ENCODE assay signal across 20 mouse cellular contexts in genomic region chr16:16994426-16995052, GRCm38 (mm10). TPM values are rescaled to one million over a fixed set of nuclear protein-coding genes. Genes with fewer than 3 reads are reported as not detected.
A peak's percentile ranks its signal among the peaks of the same experiment; 100 is the strongest.
DNase-seq lines count a peak whose midpoint lies in the region; ATAC-seq and TF ChIP-seq lines count a peak whose summit lies in the region.
"Had no signal": no experiment of that assay in that cellular context is flagged by ENCODE, and none has a peak within 500 bp of the region (broad histone marks: within the 10 kb centered on the region; RNA-seq: fewer than 3 reads in every experiment).

No protein-coding gene starts in this region.

- H3K27me3 ChIP-seq in limb, embryonic 10.5 days (ENCODE audit: low read depth, poor library complexity, severe bottlenecking), result no peaks in the 10 kb centered on the region
- H3K27me3 ChIP-seq in lung, postnatal 0 days (replicated peaks; ENCODE audit: insufficient read depth, low read length), result no peaks in the 10 kb centered on the region
- no peaks in the 10 kb centered on the region for H3K27me3 ChIP-seq in midbrain, embryonic 13.5 days
- H3K27me3 ChIP-seq: forebrain, embryonic 12.5 days; heart, embryonic 15.5 days; limb, embryonic 13.5 days; liver, embryonic 15.5 days; megakaryocyte, embryonic 14.5 days had no signal

- 90% methylated on average over 4 of the region's 4 CpGs for WGBS in limb, embryonic 10.5 days
- WGBS in lung, postnatal 0 days, result 79% methylated on average over 4 of the region's 4 CpGs
- 83% methylated on average over 4 of the region's 4 CpGs for WGBS in midbrain, embryonic 13.5 days

- no peak overlapping the region for H3K27ac ChIP-seq in layer of hippocampus, adult 2 months
- no peak overlapping the region for H3K27ac ChIP-seq in limb, embryonic 10.5 days
- H3K27ac ChIP-seq in lung, postnatal 0 days (ENCODE audit: low read length), result no peak overlapping the region
- H3K27ac ChIP-seq in midbrain, embryonic 13.5 days, result no peak overlapping the region
- H3K27ac ChIP-seq: forebrain, embryonic 12.5 days; heart, embryonic 15.5 days; limb, embryonic 13.5 days; liver, embryonic 15.5 days had no signal

- peaks cover 24% of the 10 kb centered on the region for H3K36me3 ChIP-seq in limb, embryonic 10.5 days
- H3K36me3 ChIP-seq in lung, postnatal 0 days (ENCODE audit: insufficient read depth, low read length), result no peaks in the 10 kb centered on the region
- no peaks in the 10 kb centered on the region for H3K36me3 ChIP-seq in midbrain, embryonic 13.5 days
- H3K36me3 ChIP-seq: heart, embryonic 15.5 days; limb, embryonic 13.5 days had no signal

- TF ChIP-seq EP300 in lung, postnatal 0 days (IDR thresholded peaks at IDR 0.05), result no peak

- no peak for DNase-seq in layer of hippocampus, adult 2 months (ENCODE audit: low spot score in 2 of 2)
- no peak for DNase-seq in layer of hippocampus, adult 9-10 months (ENCODE audit: low spot score)
- DNase-seq in CD4-positive, CD25-positive, alpha-beta regulatory T cell, adult 2 months (ENCODE audit: low read depth, low spot score), result peak; percentile 47
- DNase-seq in T-cell, adult 2 months (ENCODE audit: low spot score), result peak; percentile 37
- DNase-seq in limb, embryonic 10.5 days (ENCODE audit: low spot score), result no peak
- no peak for DNase-seq in lung, postnatal 0 days (ENCODE audit: low spot score)
- DNase-seq: cerebellum, adult 9-10 months; heart, adult 18-20 months; heart, postnatal 4 days; kidney, adult 9 months; kidney, postnatal 36 days; right cerebral cortex, adult 18-20 months had no signal

- TF ChIP-seq CTCF in layer of hippocampus, adult 2 months (conservative IDR thresholded peaks at IDR 0.05), result peak; percentile 55
- TF ChIP-seq CTCF in lung, postnatal 0 days (IDR thresholded peaks at IDR 0.05), result no peak

- H3K4me1 ChIP-seq in limb, embryonic 10.5 days, result no peaks in the 10 kb centered on the region
- 0 out of 2 replicates have a peak, but pooled peaks cover 3% of the 10 kb centered on the region for H3K4me1 ChIP-seq in lung, postnatal 0 days (ENCODE audit: insufficient read depth, low read depth, low read length)
- peaks cover 23% of the 10 kb centered on the region for H3K4me1 ChIP-seq in midbrain, embryonic 13.5 days (replicated peaks)
- H3K4me1 ChIP-seq: forebrain, embryonic 12.5 days had no signal

- H3K9me3 ChIP-seq in limb, embryonic 10.5 days (replicated peaks), result no peaks in the 10 kb centered on the region
- H3K9me3 ChIP-seq in lung, postnatal 0 days (ENCODE audit: low read length), result no peaks in the 10 kb centered on the region
- H3K9me3 ChIP-seq in midbrain, embryonic 13.5 days, result no peaks in the 10 kb centered on the region
- H3K9me3 ChIP-seq: forebrain, embryonic 12.5 days; heart, embryonic 15.5 days; limb, embryonic 13.5 days; liver, embryonic 15.5 days; megakaryocyte, embryonic 14.5 days had no signal

- no peak overlapping the region for H3K4me2 ChIP-seq in lung, postnatal 0 days (replicated peaks; ENCODE audit: low read depth, low read length)
- H3K4me2 ChIP-seq in midbrain, embryonic 13.5 days (replicated peaks), result no peak overlapping the region
- H3K4me2 ChIP-seq: forebrain, embryonic 12.5 days; heart, embryonic 15.5 days; limb, embryonic 13.5 days; liver, embryonic 15.5 days had no signal

- ATAC-seq in megakaryocyte, adult 5-6 weeks (ENCODE audit: poor library complexity, severe bottlenecking), result peak; percentile 45; the same call in 1 of the 2 replicates
- ATAC-seq in lung, postnatal 0 days, result no peak
- ATAC-seq in midbrain, embryonic 13.5 days, result no peak
- ATAC-seq: hindbrain, embryonic 16.5 days had no signal

- H3K4me3 ChIP-seq in layer of hippocampus, adult 2 months, result no peak overlapping the region
- H3K4me3 ChIP-seq in limb, embryonic 10.5 days, result no peak overlapping the region
- H3K4me3 ChIP-seq in lung, postnatal 0 days (ENCODE audit: low read depth, low read length), result no peak overlapping the region
- no peak overlapping the region for H3K4me3 ChIP-seq in midbrain, embryonic 13.5 days (replicated peaks)
- H3K4me3 ChIP-seq: forebrain, embryonic 12.5 days; heart, embryonic 15.5 days; limb, embryonic 13.5 days; liver, embryonic 15.5 days; megakaryocyte, embryonic 14.5 days had no signal

- no peak overlapping the region for H3K9ac ChIP-seq in lung, postnatal 0 days (replicated peaks; ENCODE audit: low read depth)
- no peak overlapping the region for H3K9ac ChIP-seq in midbrain, embryonic 13.5 days (replicated peaks)
- H3K9ac ChIP-seq: forebrain, embryonic 12.5 days; heart, embryonic 15.5 days; limb, embryonic 13.5 days; liver, embryonic 15.5 days had no signal

RNA-seq across cellular contexts. Expression of gene Mapk1, which starts 11.4 kb away (rescaled TPM):
- total RNA-seq in layer of hippocampus, adult 2 months (2021), result 100 to 1,000 TPM; 522 to 547 TPM
- 109 and 111 TPM in 2 replicates for total RNA-seq in megakaryocyte, adult 5-6 weeks (2015)
- 114 and 121 TPM in 2 replicates for total RNA-seq in megakaryocyte, adult 5-6 weeks (2017)
- 138 and 141 TPM in 2 replicates for polyA plus RNA-seq in limb, embryonic 10.5 days (2016; fragmentation: Nextera tagmentation; extraction: Ambion mirVana)
- polyA plus RNA-seq in lung, postnatal 0 days (2015; fragmentation: Nextera tagmentation; extraction: Ambion mirVana), result 110 and 117 TPM in 2 replicates
- polyA plus RNA-seq in midbrain, embryonic 13.5 days (2015; fragmentation: Nextera tagmentation; extraction: Ambion mirVana), result 160 and 173 TPM in 2 replicates

Comparison
In these comparisons a context has a peak if more than half of its experiments do, and no peak if none do; other contexts are left out.
1. DNase-seq: peak in CD4-positive, CD25-positive, alpha-beta regulatory T cell, adult 2 months (single experiment) and T-cell, adult 2 months (single experiment); none in layer of hippocampus, adult 2 months (0 of 2), layer of hippocampus, adult 9-10 months (single experiment), limb, embryonic 10.5 days (single experiment) and lung, postnatal 0 days (single experiment).